Mouse (Mus musculus): ENCODE data around the gene Gprc5c.

The Gprc5c gene

GRCm38 (mm10) chr11:114850452-114851268 is at the start of gene Gprc5c:
TSS of gene Gprc5c (plus strand) at chr11:114851152.
- no peak for DNase-seq (ENCODE audit: low read depth, low spot score)

DNA sequence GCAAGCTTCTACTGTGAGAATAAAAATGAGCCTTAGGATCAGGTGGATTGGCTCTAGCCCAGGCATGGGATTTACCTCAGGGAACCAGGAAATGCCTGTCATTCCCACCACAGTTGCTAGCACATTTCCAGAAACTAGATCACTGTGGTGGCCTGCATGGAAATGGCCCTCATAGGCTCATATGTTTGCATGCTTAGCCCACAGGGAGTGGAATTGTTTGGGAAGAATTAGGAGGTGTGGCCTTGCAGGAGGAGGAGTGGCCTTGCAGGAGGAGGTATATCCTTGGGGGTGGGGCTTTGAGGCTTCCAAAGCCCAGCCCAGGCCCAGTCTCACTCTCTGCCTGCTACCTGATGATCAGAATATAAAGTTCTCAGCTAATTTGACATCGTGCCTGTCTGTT is 49.0 kb upstream of the Gprc5c start:
- no peak for DNase-seq (ENCODE audit: low read depth, low spot score)

GRCm38 (mm10) chr11:114802540-114803267 is 48.2 kb upstream of the Gprc5c start:
- no peak for DNase-seq (ENCODE audit: low read depth, low spot score)

DNA sequence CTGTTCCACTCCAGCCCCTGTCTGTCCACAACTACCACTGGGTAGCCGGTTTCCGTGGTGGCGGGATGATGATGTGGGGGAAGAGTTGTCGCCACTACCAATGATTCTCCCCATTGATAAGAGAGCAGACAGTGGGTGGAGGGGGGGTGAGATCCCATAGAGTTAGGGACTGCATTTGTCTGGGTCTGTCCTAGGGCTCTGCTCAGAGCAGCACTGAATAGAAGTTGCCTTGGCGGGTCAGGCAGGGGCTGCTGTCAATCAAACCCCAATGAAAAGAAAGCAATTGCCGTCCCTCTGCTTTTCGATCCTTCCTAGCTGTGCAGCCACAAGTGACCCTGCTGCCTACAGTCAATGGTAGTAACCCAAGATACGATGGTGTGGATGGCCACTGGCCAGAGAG is 47.0 kb upstream of the Gprc5c start:
- no peak for DNase-seq (ENCODE audit: low read depth, low spot score)

GRCm38 (mm10) chr11:114807025-114807424 is 43.9 kb upstream of the Gprc5c start:
- no peak for DNase-seq (ENCODE audit: low read depth, low spot score)

DNA sequence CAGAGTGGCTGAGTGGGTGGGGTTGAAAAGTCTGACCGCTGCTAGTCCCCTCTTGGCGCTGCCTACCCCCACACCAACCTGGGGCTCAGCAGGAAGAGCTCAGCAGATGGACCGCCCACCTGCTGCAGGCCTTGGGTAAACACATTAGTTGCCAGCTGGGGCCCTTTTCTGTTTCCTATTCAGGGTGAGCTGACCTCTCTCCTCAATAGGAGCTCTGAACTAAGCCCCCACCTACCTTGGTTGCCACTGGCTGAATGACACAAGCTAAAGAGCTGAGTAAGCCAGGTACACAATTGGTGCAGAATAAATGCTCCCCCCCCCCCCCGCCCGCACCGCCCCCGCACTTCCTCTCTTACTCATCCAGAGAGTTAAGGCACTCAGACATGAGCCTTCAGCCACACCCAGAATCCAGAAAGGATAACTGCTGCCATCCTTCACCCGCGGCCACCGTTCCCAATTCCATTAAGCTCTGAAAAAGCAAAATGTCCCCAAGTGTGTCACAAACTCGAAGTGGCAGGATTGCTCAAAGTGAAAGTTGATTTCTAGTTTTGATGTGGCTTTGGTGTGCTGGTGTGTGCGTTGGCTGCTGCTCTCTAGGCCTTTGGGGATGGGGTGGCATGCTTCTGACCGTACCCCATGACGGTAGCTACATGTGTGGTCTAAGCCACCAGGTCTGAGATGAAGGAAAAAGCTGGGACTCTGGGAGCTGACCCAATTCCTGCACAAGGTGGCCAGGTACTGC is 43.1 kb upstream of the Gprc5c start:
- DNase-seq (ENCODE audit: low read depth, low spot score): peak; percentile 67

GRCm38 (mm10) chr11:114809371-114809770 is 41.6 kb upstream of the Gprc5c start:
- peak; percentile 59 for DNase-seq (ENCODE audit: low read depth, low spot score)

- DNase-seq (ENCODE audit: low read depth, low spot score): no peak
Observed at GRCm38 (mm10) chr11:114810344-114810743, 40.6 kb upstream of the Gprc5c start.

DNA sequence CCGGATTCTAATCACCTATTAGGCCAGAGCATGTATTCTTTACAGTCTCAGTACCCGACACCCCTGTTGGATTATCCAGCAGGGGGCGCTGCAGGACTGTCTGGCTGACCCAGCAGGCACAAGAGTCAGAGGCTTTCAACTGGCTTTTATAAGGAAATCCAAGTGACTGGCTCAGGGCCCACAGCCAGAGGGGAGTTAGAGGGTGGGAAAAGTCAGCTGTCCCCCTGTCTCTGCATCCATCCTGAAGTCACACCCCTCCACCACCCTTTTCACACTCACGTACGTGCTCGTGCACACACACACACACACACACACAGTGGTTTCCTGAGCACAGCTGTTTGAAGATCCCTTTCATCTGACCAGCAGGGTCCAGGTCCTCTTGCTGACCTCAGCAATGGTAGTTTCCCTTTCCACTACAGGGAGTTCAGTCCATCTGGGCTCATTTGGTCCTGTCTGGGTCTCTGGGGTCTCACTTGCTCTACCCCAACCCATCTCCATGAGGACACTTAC is 38.2 kb upstream of the Gprc5c start:
- peak; percentile 89 for DNase-seq (ENCODE audit: low read depth, low spot score)

- DNase-seq (ENCODE audit: low read depth, low spot score): no peak
Observed at GRCm38 (mm10) chr11:114814873-114815592, 35.9 kb upstream of the Gprc5c start.

DNA sequence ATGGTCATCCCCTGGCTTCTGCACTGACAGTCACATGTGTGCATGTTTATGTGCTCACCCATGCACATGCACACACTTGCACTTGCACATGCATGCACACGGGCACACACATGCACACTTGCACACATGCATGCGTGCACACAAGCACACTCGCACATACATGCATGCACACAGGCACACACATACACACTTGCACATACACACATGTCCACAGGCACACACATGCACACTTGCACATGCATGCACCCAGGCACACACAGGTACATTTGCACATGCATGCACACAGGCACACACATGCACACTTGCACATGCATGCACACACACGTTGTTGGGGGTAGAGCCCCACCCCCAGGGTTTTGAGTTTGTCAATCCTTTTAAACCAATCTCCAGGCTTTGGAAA is 34.0 kb upstream of the Gprc5c start:
- no peak for DNase-seq (ENCODE audit: low read depth, low spot score)

DNA sequence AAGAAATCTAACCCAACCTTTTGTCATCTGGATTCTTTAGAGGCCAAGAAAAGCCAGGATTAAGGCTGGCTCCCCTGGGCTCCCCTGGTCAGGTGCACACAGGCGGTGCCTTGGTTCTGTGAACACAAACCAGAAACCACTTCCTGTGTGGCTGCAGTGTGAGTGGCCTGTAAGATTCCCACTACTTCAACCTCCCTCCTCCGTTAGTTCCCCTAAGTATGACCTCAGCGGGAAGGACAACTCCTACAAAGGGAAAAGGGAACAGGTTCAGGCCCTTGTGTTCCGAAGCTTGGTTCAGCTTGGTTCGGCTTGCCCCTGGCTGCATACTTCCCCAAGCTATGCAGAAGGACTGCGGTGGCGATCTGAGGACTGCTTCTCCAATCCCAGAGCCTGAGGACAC is 32.8 kb upstream of the Gprc5c start:
- DNase-seq (ENCODE audit: low read depth, low spot score): no peak

DNA sequence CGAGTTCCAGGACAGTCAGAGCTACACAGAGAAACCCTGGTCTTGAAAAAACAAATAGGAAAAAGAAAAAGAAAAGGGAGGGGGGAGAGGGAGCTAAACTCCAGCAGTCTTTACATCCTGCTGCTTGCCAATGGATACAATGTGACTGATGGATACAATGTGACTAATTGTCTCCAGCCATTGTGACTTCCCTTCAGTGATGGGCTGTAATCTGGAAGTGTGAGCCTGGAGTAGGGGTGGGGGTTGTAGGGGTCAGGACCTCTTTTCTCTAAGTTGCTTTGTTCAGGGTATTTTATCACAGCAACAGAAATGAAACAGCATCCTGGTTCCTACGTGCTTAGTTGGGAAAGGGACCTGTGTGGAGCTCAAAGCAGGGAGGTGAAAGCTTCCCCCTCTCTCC is 31.8 kb upstream of the Gprc5c start:
- no peak for DNase-seq (ENCODE audit: low read depth, low spot score)

- DNase-seq (ENCODE audit: low read depth, low spot score): no peak
Observed at GRCm38 (mm10) chr11:114820444-114820843, 30.5 kb upstream of the Gprc5c start.

DNA sequence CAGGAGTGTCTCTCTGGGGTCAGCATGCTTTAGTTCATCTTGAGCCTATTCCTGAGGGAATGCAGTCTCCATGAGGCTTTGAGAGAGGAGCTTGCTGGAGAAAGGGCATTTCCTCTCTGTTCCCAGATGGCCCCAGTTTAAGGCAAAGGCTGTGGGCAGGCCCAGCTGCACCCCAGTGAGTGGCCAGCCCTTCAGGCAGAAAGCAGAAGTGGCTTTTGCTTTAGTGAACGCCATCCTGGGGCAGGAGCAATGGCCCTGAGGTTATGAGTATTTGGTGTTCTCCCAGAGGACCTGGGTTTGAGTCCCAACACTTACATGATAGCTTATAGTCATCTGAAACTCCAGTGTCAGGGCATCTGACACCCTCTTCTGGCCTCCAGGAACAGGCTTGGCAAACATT is 29.6 kb upstream of the Gprc5c start:
- DNase-seq (ENCODE audit: low read depth, low spot score): no peak

- no peak for DNase-seq (ENCODE audit: low read depth, low spot score)
Observed at GRCm38 (mm10) chr11:114822727-114823126, 28.2 kb upstream of the Gprc5c start.

GRCm38 (mm10) chr11:114823199-114823725 is 27.7 kb upstream of the Gprc5c start:
- no peak for DNase-seq (ENCODE audit: low read depth, low spot score)

- no peak for DNase-seq (ENCODE audit: low read depth, low spot score)
Observed at GRCm38 (mm10) chr11:114826686-114827085, 24.3 kb upstream of the Gprc5c start.

DNA sequence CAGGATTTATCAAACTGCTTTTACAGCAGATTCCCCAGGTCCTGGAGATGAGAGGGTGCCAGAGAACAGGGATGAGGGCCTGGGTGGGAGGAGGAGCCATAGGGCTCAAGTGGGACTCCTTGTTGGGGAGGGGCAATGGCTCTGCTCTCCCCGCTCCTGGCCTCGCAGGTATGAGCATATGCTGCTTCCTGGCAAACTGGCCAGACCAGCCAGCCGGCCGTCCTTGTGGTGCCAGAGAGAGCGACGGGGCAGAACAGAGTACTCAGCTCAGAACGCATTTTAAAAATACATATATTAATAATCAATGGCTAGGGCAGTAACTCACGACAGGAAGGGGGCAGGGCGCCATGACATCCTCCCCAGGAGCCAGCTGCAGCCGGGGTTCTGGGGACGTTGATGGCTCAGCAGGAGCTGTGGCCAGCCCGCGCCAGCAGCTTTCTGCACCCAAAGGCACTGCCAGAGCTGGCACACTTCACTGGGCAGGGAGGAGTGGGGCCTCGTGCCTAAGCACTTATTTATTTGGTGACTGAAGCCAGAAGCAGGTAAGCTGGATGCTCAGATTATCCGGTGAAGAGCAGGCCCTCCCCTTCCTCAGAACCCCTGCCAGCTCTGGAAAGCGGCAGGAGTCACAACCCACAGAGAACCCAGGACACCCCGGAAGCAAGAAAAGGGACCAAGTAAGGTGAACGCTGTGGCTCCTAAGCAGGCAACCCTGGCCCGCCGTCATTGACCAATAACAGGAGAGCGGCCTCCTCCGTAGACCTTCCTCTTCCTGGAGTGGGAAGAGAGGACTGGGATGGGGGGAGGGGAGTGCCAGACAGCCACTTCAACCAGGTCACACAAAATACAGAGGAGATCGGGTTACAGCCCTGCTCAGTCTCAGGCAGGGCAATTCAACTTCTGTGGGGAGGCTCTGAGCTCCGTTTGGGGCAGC is 21.2 kb upstream of the Gprc5c start:
- no peak for DNase-seq (ENCODE audit: low read depth, low spot score)

GRCm38 (mm10) chr11:114830433-114830773 is 20.5 kb upstream of the Gprc5c start:
- no peak for DNase-seq (ENCODE audit: low read depth, low spot score)
